Mouse (Mus musculus) heart, postnatal 0 days (tissue): ENCODE results near the gene Nfe2.

ENCODE experiments used
- CTCF ChIP-seq: IDR thresholded peaks from 2 replicates; pipeline ENCODE4 v1.5.1; 2016; ENCODE audit warnings: antibody characterized with exemption, control low read depth, low read depth
- EP300 ChIP-seq: IDR thresholded peaks from 2 replicates; pipeline ENCODE4 v1.6.1; 2016; ENCODE audit warnings: antibody characterized with exemption, low read depth

DNA sequence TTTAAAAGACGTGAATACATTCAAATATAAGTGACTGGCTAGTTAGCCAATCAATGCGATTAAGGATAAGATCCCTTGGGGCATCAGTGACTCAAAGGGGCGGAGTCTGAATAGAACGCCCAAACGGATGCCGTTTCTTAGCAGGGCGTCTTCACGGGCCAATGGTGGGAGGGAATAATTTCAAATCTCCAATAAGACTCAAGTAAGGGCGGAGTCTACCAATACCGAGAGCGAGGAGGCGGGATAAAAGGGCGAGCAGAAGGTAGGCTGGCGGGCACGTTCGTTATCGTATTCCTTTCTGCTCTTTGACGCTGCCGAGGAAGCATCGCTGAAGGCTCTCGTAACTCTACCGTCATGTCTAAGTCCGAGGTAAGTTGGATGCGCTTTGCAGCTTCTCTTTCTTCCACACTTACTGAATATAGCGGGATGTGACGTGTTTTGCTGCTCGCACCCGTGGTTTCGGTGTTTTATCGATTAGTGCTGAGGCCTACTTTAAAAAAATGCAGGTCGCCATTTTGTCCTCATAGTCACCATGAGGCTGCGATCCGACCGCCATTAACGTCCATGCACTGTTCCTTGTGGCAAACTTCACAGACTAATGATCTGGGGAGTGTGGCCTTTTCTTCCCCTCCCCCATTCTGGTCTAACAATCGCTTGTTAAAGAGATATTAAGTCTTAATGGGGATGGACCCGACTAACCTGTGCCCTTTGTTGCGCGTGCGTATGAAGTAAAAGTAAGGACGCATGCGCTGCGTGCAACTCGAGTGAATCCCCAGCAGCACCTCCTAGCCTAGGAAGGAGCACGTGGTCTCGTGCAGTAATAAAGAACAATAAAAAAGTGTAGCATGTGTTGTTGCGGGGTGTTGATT is 17.8 kb downstream of the Nfe2 start, which contains the start of gene Hnrnpa1:
- no peak for TF ChIP-seq CTCF
- TF ChIP-seq EP300 = peak; percentile 65; the same call in 1 of the 2 replicates
